Mouse (Mus musculus): Measurements from ENCODE around the gene Taar1. TPM values are rescaled to one million over a fixed set of nuclear protein-coding genes. Genes with fewer than 3 reads are reported as not detected.

The Taar1 gene
- polyA plus RNA-seq, 1 experiment: not detected

Other genes with a start within 250 kb of the Taar1 start
- gene Rps12, start 133.1 kb upstream of the Taar1 start, polyA plus RNA-seq (2012; rRNA removed): 1,188 and 1,497 TPM in 2 replicates
- gene Slc18b1, start 123.4 kb upstream of the Taar1 start, polyA plus RNA-seq (2012; rRNA removed): 18.6 and 28.4 TPM in 2 replicates
- gene Vnn3, start 68.9 kb upstream of the Taar1 start, polyA plus RNA-seq (2012; rRNA removed): 8.1 and 9.3 TPM in 2 replicates
- gene Vnn1, start 25.7 kb upstream of the Taar1 start, polyA plus RNA-seq (2012; rRNA removed): 2.3 and 2.8 TPM in 2 replicates
- not detected in 2 replicates for gene Taar2, start 18.2 kb downstream of the Taar1 start, polyA plus RNA-seq (2012; rRNA removed)
- gene Taar3, start 29.2 kb downstream of the Taar1 start, polyA plus RNA-seq (2012; rRNA removed): not detected in 2 replicates
- 0.14 TPM in 1 of 2 replicates, not detected in the other for gene Taar4, start 40.1 kb downstream of the Taar1 start, polyA plus RNA-seq (2012; rRNA removed)
- gene Taar5, start 50.4 kb downstream of the Taar1 start, polyA plus RNA-seq (2012; rRNA removed): not detected in 2 replicates
- gene Taar6, start 65.3 kb downstream of the Taar1 start, polyA plus RNA-seq (2012; rRNA removed): not detected in 2 replicates
- gene Taar7a, start 73.1 kb downstream of the Taar1 start, polyA plus RNA-seq (2012; rRNA removed): not detected in 2 replicates
- gene Taar7b, start 79.6 kb downstream of the Taar1 start, polyA plus RNA-seq (2012; rRNA removed): not detected in 2 replicates
- gene Taar7d, start 106.9 kb downstream of the Taar1 start, polyA plus RNA-seq (2012; rRNA removed): 0.11 TPM in 1 of 2 replicates, not detected in the other
- gene Taar7e, start 117.3 kb downstream of the Taar1 start, polyA plus RNA-seq (2012; rRNA removed): not detected in 2 replicates
- gene Taar7f, start 129.2 kb downstream of the Taar1 start, polyA plus RNA-seq (2012; rRNA removed): not detected in 2 replicates
- gene Taar8a, start 156.1 kb downstream of the Taar1 start, polyA plus RNA-seq (2012; rRNA removed): not detected in 2 replicates
- gene Taar8b, start 171.9 kb downstream of the Taar1 start, polyA plus RNA-seq (2012; rRNA removed): not detected in 2 replicates
- gene Taar8c, start 181.6 kb downstream of the Taar1 start, polyA plus RNA-seq (2012; rRNA removed): not detected in 2 replicates
- gene Taar9, start 189.2 kb downstream of the Taar1 start, polyA plus RNA-seq (2012; rRNA removed): not detected in 2 replicates
- 109 and 115 TPM in 2 replicates for gene Stx7, start 228.9 kb downstream of the Taar1 start, polyA plus RNA-seq (2012; rRNA removed)

Data from gonadal fat pad, adult 2 months (tissue).